Mouse (Mus musculus) heart, adult 9 months (tissue): ENCODE data around the gene Cxcl13.

ENCODE experiments used
- DNase-seq, 2 experiments: peaks; one replicate each; pipeline ENCODE4 v3.0.0; 2022; ENCODE audit warnings: low spot score in 2 of 2

Cxcl13 gene

GRCm38 (mm10) chr5:95983797-95984486, 27.2 kb downstream of the Cxcl13 start:
- no peak for DNase-seq

- DNase-seq, result no peak
These were observed 34.9 kb downstream of the Cxcl13 start for GRCm38 (mm10) chr5:95991339-95992292.

GRCm38 (mm10) chr5:95997276-95997675, 40.5 kb downstream of the Cxcl13 start:
- no peak for DNase-seq

- no peak for DNase-seq
These were observed 46.6 kb downstream of the Cxcl13 start for GRCm38 (mm10) chr5:96003348-96003747.

- no peak for DNase-seq
These were observed 51.6 kb downstream of the Cxcl13 start for GRCm38 (mm10) chr5:96008274-96008842.

GRCm38 (mm10) chr5:96009076-96009475, 52.3 kb downstream of the Cxcl13 start:
- no peak for DNase-seq
